Mouse (Mus musculus): ENCODE results near the gene Gm9918.
"Not testable (repeated sequence)": the region's sequence is repeated elsewhere in the genome, so short reads cannot be mapped to it uniquely, and the experiment has no call there.

Gm9918 gene

GRCm38 (mm10) chr15:102270274-102270960 lies at the start of gene Gm9918:
Gm9918 (plus strand) TSS chr15:102270563.
- no peak for DNase-seq (ENCODE audit: low spot score)

GRCm38 (mm10) chr15:102222386-102222785 lies 48.0 kb upstream of the Gm9918 start:
- no peak for DNase-seq (ENCODE audit: low spot score)

- DNase-seq (ENCODE audit: low spot score): peak; percentile 80
These were observed 46.0 kb upstream of the Gm9918 start for GRCm38 (mm10) chr15:102224186-102224991.

- DNase-seq (ENCODE audit: low spot score): peak; percentile 86
These were observed 45.3 kb upstream of the Gm9918 start for GRCm38 (mm10) chr15:102224992-102225617.

- not testable (repeated sequence) for DNase-seq (ENCODE audit: low spot score)
These were observed 44.7 kb upstream of the Gm9918 start for GRCm38 (mm10) chr15:102225619-102226018.

GRCm38 (mm10) chr15:102230408-102231321 lies 39.7 kb upstream of the Gm9918 start:
- DNase-seq (ENCODE audit: low spot score): peak; percentile 56

GRCm38 (mm10) chr15:102231748-102232147 lies 38.6 kb upstream of the Gm9918 start, which contains the start of gene Itgb7:
Itgb7 (minus strand) TSS chr15:102231944.
- peak; percentile 72 for DNase-seq (ENCODE audit: low spot score)

GRCm38 (mm10) chr15:102232764-102233163 lies 37.6 kb upstream of the Gm9918 start:
- no peak for DNase-seq (ENCODE audit: low spot score)

GRCm38 (mm10) chr15:102233896-102234295 lies 36.5 kb upstream of the Gm9918 start:
- no peak for DNase-seq (ENCODE audit: low spot score)

GRCm38 (mm10) chr15:102235371-102236027 lies 34.9 kb upstream of the Gm9918 start:
- DNase-seq (ENCODE audit: low spot score): no peak

GRCm38 (mm10) chr15:102238543-102239259 lies 31.7 kb upstream of the Gm9918 start:
- DNase-seq (ENCODE audit: low spot score): no peak

- DNase-seq (ENCODE audit: low spot score): peak; percentile 79
These were observed 31.1 kb upstream of the Gm9918 start for GRCm38 (mm10) chr15:102239260-102239590.

- DNase-seq (ENCODE audit: low spot score): no peak
These were observed 30.5 kb upstream of the Gm9918 start for GRCm38 (mm10) chr15:102239851-102240250.

GRCm38 (mm10) chr15:102240607-102241006 lies 29.8 kb upstream of the Gm9918 start:
- no peak for DNase-seq (ENCODE audit: low spot score)

GRCm38 (mm10) chr15:102242404-102243228 lies 27.7 kb upstream of the Gm9918 start:
- no peak for DNase-seq (ENCODE audit: low spot score)

- DNase-seq (ENCODE audit: low spot score): peak; percentile 33
These were observed 26.9 kb upstream of the Gm9918 start for GRCm38 (mm10) chr15:102243229-102244190.

GRCm38 (mm10) chr15:102244306-102245191 lies 25.8 kb upstream of the Gm9918 start:
- DNase-seq (ENCODE audit: low spot score): no peak

Data from T-cell, adult 2 months (primary cell).